Mouse (Mus musculus) lung, postnatal 0 days (tissue): ENCODE results near the gene Nr2f1.

ENCODE experiments used
- CTCF ChIP-seq: IDR thresholded peaks from 2 replicates; pipeline ENCODE4 v1.5.1; 2016; ENCODE audit warnings: antibody characterized with exemption, mild to moderate bottlenecking
- EP300 ChIP-seq: IDR thresholded peaks from 2 replicates; pipeline ENCODE4 v1.6.1; 2016; ENCODE audit warnings: antibody characterized with exemption, mild to moderate bottlenecking, control low read depth

GRCm38 (mm10) chr13:78221680-78222079, 22.1 kb upstream of the Nr2f1 start:
- no peak for TF ChIP-seq CTCF
- TF ChIP-seq EP300: no peak
